Mouse (Mus musculus) ES-E14 (cell line): Measurements from ENCODE around the gene Ell. TPM values are rescaled to one million over a fixed set of nuclear protein-coding genes. Genes with fewer than 3 reads are reported as not detected.

Source experiments
- DNase-seq: peaks from one replicate; pipeline ENCODE4 v3.0.0-alpha.2; 2013; ENCODE audit warnings: low read depth, low spot score
- H3K27ac ChIP-seq: 2 replicates; pipeline ENCODE4 v1.5.1; 2012; ENCODE audit warnings: low read depth, mild to moderate bottlenecking, low read length, moderate library complexity, mixed read lengths; ENCODE audit not compliant: poor library complexity, insufficient read depth, severe bottlenecking
- H3K36me3 ChIP-seq: 2 replicates; pipeline ENCODE4 v1.6.1; 2012; ENCODE audit warnings: mild to moderate bottlenecking, low read length, moderate library complexity, mixed read lengths; ENCODE audit not compliant: control insufficient read depth, poor library complexity, insufficient read depth, severe bottlenecking
- H3K4me1 ChIP-seq, 2 experiments: fragments of 150-350 bp in 1 of 2; sonication (generic) in 1 of 2; 2 replicates each; pipeline ENCODE4 v1.6.1; 2012; ENCODE audit warnings: low read length in 2 of 2, mild to moderate bottlenecking in 1 of 2, mixed read lengths in 1 of 2; ENCODE audit not compliant: control insufficient read depth in 2 of 2, insufficient read depth in 2 of 2, poor library complexity in 1 of 2
- H3K4me3 ChIP-seq, 2 experiments: fragments of 150-350 bp in 1 of 2; sonication (generic) in 1 of 2; 2 replicates each; pipeline ENCODE4 v1.5.1; 2012; ENCODE audit warnings: low read length in 2 of 2, low read depth in 1 of 2, mild to moderate bottlenecking in 1 of 2, mixed read lengths in 1 of 2; ENCODE audit not compliant: insufficient read depth in 1 of 2, poor library complexity in 1 of 2, severe bottlenecking in 1 of 2
- H3K9ac ChIP-seq: 2 replicates; pipeline ENCODE4 v1.6.1; 2012; ENCODE audit warnings: low read depth, mild to moderate bottlenecking, low read length, mixed read lengths; ENCODE audit not compliant: poor library complexity, insufficient read depth, severe bottlenecking
- H3K9me3 ChIP-seq: fragments of 150-350 bp; sonication (generic); 2 replicates; pipeline ENCODE4 v1.6.1; 2012; ENCODE audit warnings: low read depth, mild to moderate bottlenecking, low read length; ENCODE audit not compliant: control insufficient read depth, insufficient read depth
- CHD2 ChIP-seq: IDR thresholded peaks from 2 replicates; pipeline ENCODE4 v1.6.1; 2014; ENCODE audit warnings: mild to moderate bottlenecking, low read depth, low read length, inconsistent platforms
- HCFC1 ChIP-seq: IDR thresholded peaks from 2 replicates; pipeline ENCODE4 v1.6.1; 2012; ENCODE audit warnings: low read length, inconsistent platforms, borderline replicate concordance; ENCODE audit not compliant: insufficient read depth
- MAFK ChIP-seq: IDR thresholded peaks from 2 replicates; pipeline ENCODE4 v1.6.1; 2014; ENCODE audit warnings: mild to moderate bottlenecking, low read depth, low read length, inconsistent platforms; ENCODE audit not compliant: insufficient read depth
- ZC3H11A ChIP-seq: IDR thresholded peaks from 2 replicates; pipeline ENCODE4 v1.6.1; 2012; ENCODE audit warnings: low read depth, mild to moderate bottlenecking, inconsistent platforms, low read length, borderline replicate concordance
- ZNF384 ChIP-seq: IDR thresholded peaks from 2 replicates; pipeline ENCODE4 v1.6.1; 2012; ENCODE audit warnings: low read depth, low read length, inconsistent platforms
- in situ Hi-C, 2 experiments: fragments of 600-800 bp; cut with MboI; formaldehyde crosslinking; loops; one replicate each; pipeline ENCODE4 v1.15.1; 2025; ENCODE audit warnings: low sequenced_read_pairs in 2 of 2, inconsistent platforms in 1 of 2; ENCODE audit not compliant: unreplicated experiment in 2 of 2
- total RNA-seq: library from RNA; depleted of rRNA; stranded (reverse); fragments of 300-350 nt; gene quantifications from 2 replicates; pipeline ENCODE4 v1.2.3, GENCODE M21; 2012

Ell gene
- total RNA-seq, 1 experiment = 15.8 TPM

DNA sequence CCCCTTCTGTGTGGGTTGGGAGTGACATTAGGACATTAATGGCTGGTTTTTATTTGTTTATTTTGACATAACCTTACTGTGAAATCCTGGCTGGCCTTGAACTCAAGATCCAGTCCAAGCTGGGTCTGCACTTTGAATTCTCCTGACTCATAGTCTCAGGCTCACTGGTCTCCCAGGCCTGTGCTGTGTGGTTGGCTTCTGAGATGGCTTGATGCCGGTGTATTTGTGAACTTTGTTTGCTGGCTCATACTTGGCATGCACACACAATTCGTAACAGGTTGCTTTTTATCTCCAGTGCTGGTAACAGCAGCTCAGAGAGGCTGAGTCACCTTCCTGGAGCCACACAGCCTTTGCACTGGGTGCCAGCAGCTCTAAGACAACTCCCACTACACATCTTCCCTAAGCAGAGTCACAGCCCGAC, 9.5 kb upstream of the Ell start:
- Histone ChIP-seq H3K4me1 (peaks cover 0 to 8% of the 10 kb centered on the region in 2 experiments; a peak in 1 of 4 replicates), H3K4me3 (no peak overlapping the region), H3K27ac (no peak overlapping the region), H3K9ac (no peak overlapping the region), H3K36me3 (peaks cover 40% of the 10 kb centered on the region), H3K9me3 (no peaks in the 10 kb centered on the region)
- in situ Hi-C loops = no loop called here
- TF ChIP-seq HCFC1 (no peak), CHD2 (no peak), MAFK (no peak), ZC3H11A (no peak), ZNF384 (no peak)
- no peak for DNase-seq

DNA sequence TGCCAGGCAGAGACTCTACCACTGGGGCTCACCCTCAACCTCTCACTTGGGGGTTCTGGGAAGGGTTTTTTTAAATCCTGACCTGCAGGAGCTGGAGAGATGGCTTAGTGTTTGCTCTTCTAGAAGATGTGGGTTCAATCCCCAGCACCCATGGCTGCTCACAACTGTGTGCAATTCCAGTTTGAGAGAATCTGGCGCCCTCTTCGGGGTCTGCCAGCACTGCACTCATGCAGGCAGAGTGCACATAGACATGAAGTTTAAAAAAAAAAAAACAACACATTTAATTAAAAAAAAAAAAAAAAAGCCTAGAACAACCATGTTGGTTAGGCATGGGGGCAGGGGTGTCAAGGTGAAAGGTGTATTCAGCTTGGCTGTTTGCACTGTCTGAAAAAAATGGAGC, 8.9 kb upstream of the Ell start:
- Histone ChIP-seq H3K4me3 (no peak overlapping the region), H3K9ac (no peak overlapping the region), H3K9me3 (no peaks in the 10 kb centered on the region), H3K36me3 (peaks cover 43% of the 10 kb centered on the region), H3K4me1 (peaks cover 0 to 8% of the 10 kb centered on the region in 2 experiments; a peak in 1 of 4 replicates), H3K27ac (no peak overlapping the region)
- peak; percentile 75 for TF ChIP-seq ZNF384
- TF ChIP-seq CHD2 = no peak
- in situ Hi-C loops = no loop called here
- no peak for DNase-seq

DNA sequence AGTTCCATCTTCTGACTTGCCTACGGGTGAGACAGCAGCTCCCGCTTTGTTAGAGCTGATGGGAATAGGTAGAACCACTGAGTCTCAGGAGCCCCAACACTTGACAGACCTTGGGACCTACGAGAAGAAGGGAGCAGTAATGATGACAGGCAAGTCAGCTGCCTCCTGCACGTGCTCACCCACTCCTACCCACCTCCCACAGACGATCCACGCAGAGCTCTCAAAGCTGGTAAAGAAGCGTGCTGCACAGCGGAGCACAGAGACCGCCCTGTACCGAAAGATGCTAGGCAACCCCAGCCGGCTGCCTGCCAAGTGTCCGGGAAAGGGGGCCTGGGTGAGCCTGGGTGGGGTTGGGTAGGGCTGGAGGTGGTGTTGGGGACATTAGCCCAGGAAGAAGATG, 5.0 kb upstream of the Ell start:
- peaks cover 0 to 2% of the 10 kb centered on the region in 2 experiments; a peak in 1 of 4 replicates for H3K4me1 ChIP-seq
- in situ Hi-C loops = no loop called here
- DNase-seq = no peak
- no peak for TF ChIP-seq CHD2
- H3K36me3 ChIP-seq = peaks cover 47% of the 10 kb centered on the region
- H3K4me3 ChIP-seq = no peak overlapping the region
- H3K9ac ChIP-seq = no peak overlapping the region
- H3K9me3 ChIP-seq = no peaks in the 10 kb centered on the region
- no peak overlapping the region for H3K27ac ChIP-seq

DNA sequence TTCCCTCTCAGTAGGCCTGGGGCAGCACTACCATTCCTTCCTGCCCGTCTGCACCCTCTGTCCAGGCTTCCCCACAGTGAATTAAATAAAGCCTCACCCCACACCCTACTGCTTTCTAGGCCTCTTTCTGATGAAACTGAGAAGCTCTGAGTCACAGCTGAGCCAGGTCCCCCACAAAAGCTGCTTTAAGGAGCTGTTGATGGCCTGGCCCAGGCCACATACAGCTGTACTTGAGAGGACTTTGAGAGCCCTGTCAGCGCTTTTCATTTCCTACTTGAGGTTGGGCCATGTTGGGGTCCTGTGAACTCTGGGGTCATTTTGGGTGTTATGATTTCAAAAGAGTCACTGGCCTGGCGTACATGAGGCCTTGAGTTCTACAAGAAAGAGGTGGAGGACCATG, 4.0 kb upstream of the Ell start:
- Histone ChIP-seq H3K4me1 (0 out of 4 replicates have a peak, but pooled peaks cover 0 to 1% of the 10 kb centered on the region in 2 experiments), H3K36me3 (peaks cover 44% of the 10 kb centered on the region)
- in situ Hi-C loops = no loop called here

DNA sequence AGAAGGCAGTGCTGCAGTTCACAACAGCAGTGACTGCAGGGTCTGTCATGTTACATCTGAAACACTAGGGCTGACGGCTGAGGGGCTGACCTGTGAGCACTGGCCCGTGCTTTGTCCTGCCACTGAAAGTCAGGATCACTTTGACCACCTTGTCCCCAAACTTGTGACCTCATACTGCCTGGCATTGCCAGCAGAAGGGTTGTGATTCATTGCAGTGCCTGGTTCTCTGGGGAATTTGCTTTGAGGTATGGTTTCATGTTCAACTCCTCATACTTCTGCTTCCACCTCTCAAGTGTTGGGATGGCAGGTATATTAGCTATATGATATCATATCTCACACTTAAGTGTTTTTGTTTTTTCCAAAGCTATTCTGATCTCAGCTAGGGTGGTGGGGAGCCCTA, 3.6 kb upstream of the Ell start:
- H3K9me3 ChIP-seq = no peaks in the 10 kb centered on the region
- no peak overlapping the region for H3K27ac ChIP-seq
- peaks cover 41% of the 10 kb centered on the region for H3K36me3 ChIP-seq
- 0 out of 4 replicates have a peak, but pooled peaks cover 0 to 2% of the 10 kb centered on the region in 2 experiments for H3K4me1 ChIP-seq
- H3K4me3 ChIP-seq = no peak overlapping the region
- TF ChIP-seq ZNF384 (no peak), MAFK (no peak), CHD2 (no peak), ZC3H11A (no peak), HCFC1 (no peak)
- H3K9ac ChIP-seq = no peak overlapping the region
- DNase-seq = no peak
- in situ Hi-C loops = no loop called here

More for the DNA sequence above, 4.0 kb upstream of the Ell start:
- Histone ChIP-seq H3K9me3 (no peaks in the 10 kb centered on the region), H3K9ac (no peak overlapping the region), H3K27ac (no peak overlapping the region), H3K4me3 (no peak overlapping the region)
- DNase-seq = no peak
- TF ChIP-seq ZC3H11A = no peak
- TF ChIP-seq CHD2 = no peak
- TF ChIP-seq ZNF384 = no peak
- TF ChIP-seq HCFC1 = no peak
- TF ChIP-seq MAFK = no peak
